Mouse (Mus musculus) MEL (cell line): ENCODE data around the gene Nipsnap2. TPM values are rescaled to one million over a fixed set of nuclear protein-coding genes. Genes with fewer than 3 reads are reported as not detected.
"Not testable (repeated sequence)": the region's sequence is repeated elsewhere in the genome, so short reads cannot be mapped to it uniquely, and the experiment has no call there.

ENCODE experiments used
- DNase-seq: peaks from one replicate; pipeline ENCODE4 v3.0.0; 2011; ENCODE audit warnings: low read depth, low spot score
- H3K27ac ChIP-seq: 2 replicates; pipeline ENCODE4 v1.5.1; 2012; ENCODE audit warnings: low read depth, mild to moderate bottlenecking, control low read depth, low read length, moderate library complexity; ENCODE audit not compliant: control insufficient read depth
- H3K27me3 ChIP-seq, 2 experiments: fragments of 150-350 bp in 1 of 2; sonication (generic) in 1 of 2; 2 replicates each; pipeline ENCODE4 v1.6.1; 2012; ENCODE audit warnings: low read length in 2 of 2, mild to moderate bottlenecking in 2 of 2, improper control_type of control experiment in 1 of 2, moderate library complexity in 1 of 2; ENCODE audit not compliant: insufficient read depth in 2 of 2, control insufficient read depth in 1 of 2
- H3K36me3 ChIP-seq, 2 experiments: 2 replicates each; pipeline ENCODE4 v1.6.1; 2012 to 2014; ENCODE audit warnings: low read length in 2 of 2, improper control_type of control experiment in 1 of 2, inconsistent platforms in 1 of 2, mild to moderate bottlenecking in 1 of 2; ENCODE audit not compliant: insufficient read depth in 2 of 2, control insufficient read depth in 1 of 2
- H3K4me1 ChIP-seq, 2 experiments: fragments of 150-350 bp in 1 of 2; sonication (generic) in 1 of 2; 2 replicates each; pipeline ENCODE4 v1.6.1; 2012; ENCODE audit warnings: low read length in 2 of 2, improper control_type of control experiment in 1 of 2, mild to moderate bottlenecking in 1 of 2; ENCODE audit not compliant: insufficient read depth in 2 of 2, control insufficient read depth in 1 of 2
- H3K4me3 ChIP-seq, 2 experiments: fragments of 150-350 bp in 1 of 2; sonication (generic) in 1 of 2; 2 replicates each; pipeline ENCODE4 v1.5.1; 2012; ENCODE audit warnings: low read depth in 2 of 2, low read length in 2 of 2, mild to moderate bottlenecking in 2 of 2, moderate library complexity in 2 of 2, control low read depth in 1 of 2, improper control_type of control experiment in 1 of 2; ENCODE audit not compliant: control insufficient read depth in 1 of 2, insufficient read depth in 1 of 2
- H3K79me2 ChIP-seq: 2 replicates; pipeline ENCODE4 v1.6.1; 2012; ENCODE audit warnings: mild to moderate bottlenecking, low read length, moderate library complexity; ENCODE audit not compliant: control insufficient read depth, poor library complexity, insufficient read depth
- H3K9ac ChIP-seq: 2 replicates; pipeline ENCODE4 v1.6.1; 2012; ENCODE audit warnings: low read depth, mild to moderate bottlenecking, control low read depth, low read length, moderate library complexity; ENCODE audit not compliant: control insufficient read depth, poor library complexity, severe bottlenecking
- H3K9me3 ChIP-seq: fragments of 150-350 bp; sonication (generic); replicated peaks from 2 replicates; pipeline ENCODE4 v1.6.1; 2012; ENCODE audit warnings: mild to moderate bottlenecking, low read length, improper control_type of control experiment, moderate library complexity; ENCODE audit not compliant: insufficient read depth
- BHLHE40 ChIP-seq: IDR thresholded peaks from 2 replicates; pipeline ENCODE4 v1.6.1; 2012; ENCODE audit warnings: low read depth, mild to moderate bottlenecking, inconsistent platforms, low read length, improper control_type of control experiment, borderline replicate concordance
- CHD2 ChIP-seq: IDR thresholded peaks from 2 replicates; pipeline ENCODE4 v1.6.1; 2011; ENCODE audit warnings: low read length, improper control_type of control experiment
- ELF1 ChIP-seq: IDR thresholded peaks from 2 replicates; pipeline ENCODE4 v1.6.1; 2014; ENCODE audit warnings: low read depth, mild to moderate bottlenecking, inconsistent platforms, low read length, improper control_type of control experiment, moderate library complexity
- ETS1 ChIP-seq: IDR thresholded peaks from 2 replicates; pipeline ENCODE4 v1.6.1; 2012; ENCODE audit warnings: low read depth, mild to moderate bottlenecking, inconsistent platforms, low read length, improper control_type of control experiment, moderate library complexity
- GABPA ChIP-seq: IDR thresholded peaks from 2 replicates; pipeline ENCODE4 v1.6.1; 2012; ENCODE audit warnings: low read depth, mild to moderate bottlenecking, inconsistent platforms, low read length, improper control_type of control experiment, moderate library complexity
- KAT2A ChIP-seq: conservative IDR thresholded peaks from 2 replicates; pipeline ENCODE4 v1.6.1; 2012; ENCODE audit warnings: low read depth, low read length, improper control_type of control experiment, inconsistent platforms
- MAZ ChIP-seq: IDR thresholded peaks from 2 replicates; pipeline ENCODE4 v1.6.1; 2012; ENCODE audit warnings: low read depth, mild to moderate bottlenecking, inconsistent platforms, low read length, improper control_type of control experiment
- MXI1 ChIP-seq: IDR thresholded peaks from 2 replicates; pipeline ENCODE4 v1.6.1; 2011; ENCODE audit warnings: mild to moderate bottlenecking, low read depth, low read length, improper control_type of control experiment
- MYB ChIP-seq: IDR thresholded peaks from 2 replicates; pipeline ENCODE4 v1.6.1; 2011; ENCODE audit warnings: mild to moderate bottlenecking, low read depth, low read length, improper control_type of control experiment
- POLR2A ChIP-seq, 2 experiments: IDR thresholded peaks; 2 replicates each; pipeline ENCODE4 v1.6.1; 2011 to 2012; ENCODE audit warnings: low read length in 2 of 2, mild to moderate bottlenecking in 2 of 2, control low read depth in 1 of 2, improper control_type of control experiment in 1 of 2, low read depth in 1 of 2, moderate library complexity in 1 of 2; ENCODE audit not compliant: control insufficient read depth in 1 of 2, insufficient read depth in 1 of 2, poor library complexity in 1 of 2
- RCOR1 ChIP-seq: IDR thresholded peaks from 2 replicates; pipeline ENCODE4 v1.6.1; 2012; ENCODE audit warnings: low read depth, mild to moderate bottlenecking, inconsistent platforms, low read length, improper control_type of control experiment
- TCF12 ChIP-seq: IDR thresholded peaks from 2 replicates; pipeline ENCODE4 v1.6.1; 2014; ENCODE audit warnings: low read depth, mild to moderate bottlenecking, inconsistent platforms, low read length, improper control_type of control experiment, moderate library complexity
- UBTF ChIP-seq: IDR thresholded peaks from 2 replicates; pipeline ENCODE4 v1.6.1; 2012; ENCODE audit warnings: low read depth, mild to moderate bottlenecking, inconsistent platforms, low read length, improper control_type of control experiment, moderate library complexity, borderline replicate concordance; ENCODE audit not compliant: insufficient read depth
- USF2 ChIP-seq, 2 experiments: IDR thresholded peaks; 2 replicates each; pipeline ENCODE4 v1.6.1; 2011 to 2012; ENCODE audit warnings: improper control_type of control experiment in 2 of 2, low read length in 2 of 2, borderline replicate concordance in 1 of 2, inconsistent platforms in 1 of 2, low read depth in 1 of 2, mild to moderate bottlenecking in 1 of 2; ENCODE audit not compliant: insufficient read depth in 1 of 2
- ZKSCAN1 ChIP-seq: IDR thresholded peaks from 2 replicates; pipeline ENCODE4 v1.6.1; 2012; ENCODE audit warnings: low read depth, mild to moderate bottlenecking, inconsistent platforms, low read length, improper control_type of control experiment, moderate library complexity
- polyA plus RNA-seq, 2 experiments: library from polyadenylated mRNA; stranded (reverse) in 1 of 2; unstranded in 1 of 2; fragments of >175 nt in 1 of 2; fragments of >200 nt in 1 of 2; gene quantifications; 2 replicates each; pipeline versions ENCODE4 v1.2.1 to v1.2.4; 2012; ENCODE audit warnings: low replicate concordance in 2 of 2, low read depth in 1 of 2; ENCODE audit not compliant: insufficient read length in 2 of 2, insufficient read depth in 1 of 2, missing spikeins in 1 of 2
- total RNA-seq: library from RNA; depleted of rRNA; stranded (reverse); fragments of 300-350 nt; gene quantifications from 2 replicates; pipeline ENCODE4 v1.2.3, GENCODE M21; 2012

Nipsnap2 gene
- total and polyA plus RNA-seq, 3 experiments = 34.2 to 35.7 TPM; not detected in 1

GRCm38 (mm10) chr5:129724834-129725773 is at the start of gene Nipsnap2 (continued):
- no peak for TF ChIP-seq GABPA
- no peak for TF ChIP-seq CHD2
- no peak for TF ChIP-seq ETS1
- TF ChIP-seq RCOR1 = no peak
- peak; percentile 99 for TF ChIP-seq UBTF
- peak; percentile 10 for TF ChIP-seq MXI1

GRCm38 (mm10) chr5:129685141-129685540 is 39.7 kb upstream of the Nipsnap2 start:
- H3K36me3 ChIP-seq, H3K27me3 ChIP-seq, H3K79me2 ChIP-seq, DNase-seq, H3K4me3 ChIP-seq, H3K4me1 ChIP-seq, H3K9me3 ChIP-seq, H3K9ac ChIP-seq, H3K27ac ChIP-seq: not testable (repeated sequence)

GRCm38 (mm10) chr5:129687621-129688020 is 37.2 kb upstream of the Nipsnap2 start:
- H3K4me3 ChIP-seq = no peak overlapping the region
- H3K79me2 ChIP-seq = no peaks in the 10 kb centered on the region
- no peak overlapping the region for H3K9ac ChIP-seq
- H3K9me3 ChIP-seq = no peaks in the 10 kb centered on the region
- H3K27ac ChIP-seq = no peak overlapping the region
- no peaks in the 10 kb centered on the region for H3K4me1 ChIP-seq
- DNase-seq = no peak
- no peak for TF ChIP-seq POLR2A (IDR thresholded peaks at IDR 0.05; ENCODE audit: control insufficient read depth in 1 of 2, insufficient read depth in 1 of 2, low read depth in 1 of 2, low read length in 2 of 2, poor library complexity in 1 of 2)
- TF ChIP-seq MAZ = no peak
- no peak for TF ChIP-seq RCOR1
- TF ChIP-seq MYB = no peak
- no peaks in the 10 kb centered on the region for H3K36me3 ChIP-seq
- H3K27me3 ChIP-seq = peaks cover 0 to 3% of the 10 kb centered on the region in 2 experiments; a peak in 2 of 4 replicates

GRCm38 (mm10) chr5:129690528-129690927 is 34.3 kb upstream of the Nipsnap2 start:
- Histone ChIP-seq H3K9ac (no peak overlapping the region), H3K4me1 (no peaks in the 10 kb centered on the region), H3K27ac (no peak overlapping the region), H3K9me3 (no peaks in the 10 kb centered on the region), H3K36me3 (no peaks in the 10 kb centered on the region), H3K4me3 (no peak overlapping the region), H3K79me2 (no peaks in the 10 kb centered on the region), H3K27me3 (peaks cover 0 to 2% of the 10 kb centered on the region in 2 experiments; a peak in 2 of 4 replicates)
- DNase-seq = no peak
- TF ChIP-seq TCF12 (no peak), MAZ (no peak), ZKSCAN1 (no peak), UBTF (no peak), ELF1 (no peak), KAT2A (no peak), CHD2 (no peak), BHLHE40 (no peak), MXI1 (no peak), USF2 (IDR thresholded peaks at IDR 0.05; ENCODE audit: borderline replicate concordance in 1 of 2, insufficient read depth in 1 of 2, low read depth in 1 of 2, low read length in 2 of 2) (no peak)
